Mouse (Mus musculus): ENCODE results near the gene Tiam2. TPM values are rescaled to one million over a fixed set of nuclear protein-coding genes. Genes with fewer than 3 reads are reported as not detected.

Gene Tiam2
- polyA plus RNA-seq, 1 experiment: 1.3 TPM

DNA sequence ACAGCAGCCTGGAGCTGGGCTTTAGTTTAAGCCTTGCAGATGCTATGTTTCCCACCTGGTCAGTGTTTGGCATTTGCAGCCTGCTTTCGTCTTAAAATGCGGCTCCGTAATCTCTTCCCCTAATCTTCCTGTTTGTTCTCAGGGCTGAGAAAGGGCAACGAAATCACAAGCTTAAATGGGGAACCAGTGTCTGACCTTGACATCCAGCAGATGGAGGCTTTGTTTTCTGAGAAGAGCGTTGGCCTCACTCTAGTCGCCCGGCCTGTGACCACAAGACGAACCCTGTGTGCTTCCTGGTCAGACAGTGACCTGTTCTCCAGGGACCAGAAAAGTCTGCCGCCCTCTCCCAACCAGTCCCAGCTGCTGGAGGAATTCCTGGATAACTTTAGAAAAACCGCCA lies 127.6 kb downstream of the Tiam2 start:
- Histone ChIP-seq H3K4me1 (ENCODE audit: control insufficient read depth, insufficient read depth, low read length) (no peaks in the 10 kb centered on the region; the same call in 1 of the 2 replicates), H3K4me3 (replicated peaks; ENCODE audit: extremely low read depth, low read depth, low read length) (no peak overlapping the region)
- 34% methylated on average over 10 of the region's 10 CpGs for WGBS
- no peak for DNase-seq
- TF ChIP-seq POLR2A (IDR thresholded peaks at IDR 0.05; ENCODE audit: borderline replicate concordance, extremely low read depth, low read depth, low read length) (no peak), CTCF (IDR thresholded peaks at IDR 0.05; ENCODE audit: insufficient read depth, low read length) (no peak)

DNA sequence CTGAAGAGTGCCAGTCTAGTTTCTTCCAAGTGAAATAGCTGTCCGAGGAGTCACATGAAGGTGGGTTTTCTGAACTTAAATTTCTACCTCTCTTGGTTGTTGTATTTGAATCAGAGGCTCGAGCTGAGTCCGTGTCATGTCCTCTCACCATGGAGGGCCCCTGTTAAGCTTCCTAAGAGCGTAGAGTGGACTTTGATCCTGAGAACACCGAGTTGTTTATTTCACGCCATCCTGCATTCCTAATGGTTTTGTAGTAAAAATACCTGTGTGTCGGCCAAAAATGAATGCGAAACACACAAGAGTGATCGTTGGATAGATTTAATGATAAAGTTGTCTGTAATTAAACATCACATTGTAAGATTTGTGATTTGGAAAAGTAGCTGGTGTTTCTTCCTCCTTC lies 128.5 kb downstream of the Tiam2 start:
- 85% methylated on average over 9 of the region's 9 CpGs for WGBS
- no peak for DNase-seq
- Histone ChIP-seq H3K4me3 (replicated peaks; ENCODE audit: extremely low read depth, low read depth, low read length) (no peak overlapping the region), H3K4me1 (ENCODE audit: control insufficient read depth, insufficient read depth, low read length) (no peaks in the 10 kb centered on the region; the same call in 1 of the 2 replicates)
- TF ChIP-seq POLR2A (IDR thresholded peaks at IDR 0.05; ENCODE audit: borderline replicate concordance, extremely low read depth, low read depth, low read length): no peak
- TF ChIP-seq CTCF (IDR thresholded peaks at IDR 0.05; ENCODE audit: insufficient read depth, low read length): no peak

DNA sequence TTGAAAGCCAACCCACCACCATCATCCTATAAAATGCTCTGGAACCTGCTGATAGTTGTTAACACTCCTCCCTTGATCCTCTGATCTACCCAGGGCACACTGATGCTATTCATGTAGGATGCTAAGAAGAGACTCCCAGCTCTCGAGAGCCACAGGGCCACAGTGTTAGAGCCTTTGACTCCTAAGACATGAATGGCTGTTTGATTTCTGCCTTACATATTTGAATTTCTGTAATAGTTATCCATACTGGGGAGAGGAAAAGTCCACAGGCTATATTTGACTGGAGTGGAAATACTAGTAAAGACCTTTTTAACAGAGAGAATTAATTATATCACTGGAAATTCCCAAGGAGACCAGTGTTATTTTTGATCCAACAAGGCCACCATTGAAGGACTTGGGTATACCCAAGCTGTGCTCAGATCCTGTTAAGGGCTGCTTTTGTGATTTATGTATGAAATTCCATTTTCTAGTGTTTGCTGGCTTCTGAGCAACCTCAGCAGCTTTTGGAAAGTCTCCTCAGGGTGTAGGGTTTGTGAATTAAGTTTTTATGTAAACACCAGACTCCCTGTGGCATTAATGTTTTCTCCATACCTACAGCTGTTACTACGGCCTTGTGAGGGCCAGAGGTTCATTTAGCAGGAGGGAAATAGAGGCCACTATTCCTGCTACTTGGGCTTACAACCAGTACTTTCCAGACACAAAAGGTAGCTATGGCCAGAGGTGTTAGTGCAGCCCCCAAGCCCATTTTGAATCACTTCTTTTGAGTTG lies 131.7 kb downstream of the Tiam2 start:
- H3K4me3 ChIP-seq (replicated peaks; ENCODE audit: extremely low read depth, low read depth, low read length): no peak overlapping the region
- TF ChIP-seq POLR2A (IDR thresholded peaks at IDR 0.05; ENCODE audit: borderline replicate concordance, extremely low read depth, low read depth, low read length) (no peak), CTCF (IDR thresholded peaks at IDR 0.05; ENCODE audit: insufficient read depth, low read length) (no peak)
- DNase-seq: no peak
- no peaks in the 10 kb centered on the region; the same call in 1 of the 2 replicates for H3K4me1 ChIP-seq (ENCODE audit: control insufficient read depth, insufficient read depth, low read length)
- 71% methylated on average over 2 of the region's 2 CpGs for WGBS

DNA sequence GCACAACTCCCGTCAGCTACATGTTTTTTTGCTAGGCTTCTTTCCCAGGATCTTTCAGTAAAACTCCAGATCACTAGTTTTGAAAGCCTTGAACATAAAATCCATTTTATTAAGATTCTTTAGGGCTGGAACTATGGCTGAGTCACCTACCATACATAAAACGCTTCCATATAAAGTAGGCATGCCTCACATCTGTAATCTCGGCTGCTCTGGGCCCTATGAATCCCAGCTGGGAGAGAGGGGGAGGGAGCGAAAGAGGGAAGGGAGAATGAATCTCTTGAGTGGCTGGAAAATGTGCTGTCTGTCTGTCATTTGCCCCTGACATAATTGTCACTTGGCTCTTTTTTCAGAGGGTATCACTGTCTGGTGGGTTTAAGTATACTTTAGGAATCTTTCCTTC lies 139.5 kb downstream of the Tiam2 start:
- no peaks in the 10 kb centered on the region for H3K4me1 ChIP-seq (ENCODE audit: control insufficient read depth, insufficient read depth, low read length)
- DNase-seq: no peak
- 78% methylated on average over 4 of the region's 4 CpGs for WGBS
- H3K4me3 ChIP-seq (replicated peaks; ENCODE audit: extremely low read depth, low read depth, low read length): no peak overlapping the region
- TF ChIP-seq POLR2A (IDR thresholded peaks at IDR 0.05; ENCODE audit: borderline replicate concordance, extremely low read depth, low read depth, low read length): no peak
- TF ChIP-seq CTCF (IDR thresholded peaks at IDR 0.05; ENCODE audit: insufficient read depth, low read length): no peak

DNA sequence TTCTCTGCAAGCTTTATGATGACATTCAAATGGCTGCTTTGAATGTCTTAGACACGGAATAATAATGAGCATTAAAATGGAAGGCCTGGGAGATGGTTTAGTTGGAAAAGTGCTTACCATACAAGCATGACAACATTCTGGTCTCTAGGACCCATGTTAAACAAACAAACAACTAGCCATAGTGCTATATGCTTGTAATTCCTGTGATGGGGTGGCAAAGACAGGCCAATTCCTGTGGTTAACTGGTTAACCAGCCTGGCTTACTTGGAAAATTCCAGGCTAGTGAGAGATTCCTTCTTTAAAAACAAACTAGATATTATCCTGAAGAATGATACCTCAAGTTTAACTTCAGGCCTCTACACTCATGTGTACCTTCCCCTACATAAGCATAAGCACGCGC lies 140.3 kb downstream of the Tiam2 start:
- WGBS: 92% methylated on average over 3 of the region's 3 CpGs
- no peak for TF ChIP-seq CTCF (IDR thresholded peaks at IDR 0.05; ENCODE audit: insufficient read depth, low read length)
- no peak for TF ChIP-seq POLR2A (IDR thresholded peaks at IDR 0.05; ENCODE audit: borderline replicate concordance, extremely low read depth, low read depth, low read length)
- Histone ChIP-seq H3K4me1 (ENCODE audit: control insufficient read depth, insufficient read depth, low read length) (no peaks in the 10 kb centered on the region), H3K4me3 (replicated peaks; ENCODE audit: extremely low read depth, low read depth, low read length) (no peak overlapping the region)
- no peak for DNase-seq

DNA sequence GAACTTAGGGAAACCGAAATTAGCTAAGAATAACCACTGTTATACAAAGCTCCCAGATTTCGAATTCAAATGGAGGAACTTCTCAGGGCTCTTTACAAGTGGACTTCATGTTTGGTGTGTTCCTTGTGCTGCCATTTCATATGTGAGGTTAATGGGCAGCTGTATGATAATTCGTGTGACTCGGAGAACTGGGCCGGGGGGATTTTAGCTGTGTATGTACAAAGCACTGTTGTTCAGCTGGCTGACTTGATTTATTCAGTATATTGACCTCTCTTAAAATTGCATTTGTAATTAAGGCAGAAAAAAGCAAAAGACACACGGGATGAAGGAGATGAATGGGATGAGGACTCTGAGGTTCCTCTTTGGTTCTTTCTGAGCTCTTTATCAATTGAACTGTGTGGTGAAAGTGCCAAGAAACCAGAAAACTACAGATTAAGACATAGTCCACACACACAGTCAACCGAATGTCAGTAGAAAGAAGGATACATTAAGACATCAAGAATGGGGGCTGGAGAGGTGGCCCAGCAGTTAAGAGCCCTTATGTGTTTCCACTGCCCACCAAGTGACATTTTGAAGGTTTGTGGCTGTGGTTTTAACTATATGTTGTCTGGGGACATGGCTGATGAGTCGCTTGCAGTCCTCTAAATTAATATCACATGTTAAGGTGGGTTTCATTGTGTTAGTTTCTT lies 141.4 kb downstream of the Tiam2 start:
- 79% methylated on average over 8 of the region's 8 CpGs for WGBS
- no peaks in the 10 kb centered on the region for H3K4me1 ChIP-seq (ENCODE audit: control insufficient read depth, insufficient read depth, low read length)
- no peak for TF ChIP-seq CTCF (IDR thresholded peaks at IDR 0.05; ENCODE audit: insufficient read depth, low read length)
- TF ChIP-seq POLR2A (IDR thresholded peaks at IDR 0.05; ENCODE audit: borderline replicate concordance, extremely low read depth, low read depth, low read length): no peak
- no peak for DNase-seq
- no peak overlapping the region for H3K4me3 ChIP-seq (replicated peaks; ENCODE audit: extremely low read depth, low read depth, low read length)

DNA sequence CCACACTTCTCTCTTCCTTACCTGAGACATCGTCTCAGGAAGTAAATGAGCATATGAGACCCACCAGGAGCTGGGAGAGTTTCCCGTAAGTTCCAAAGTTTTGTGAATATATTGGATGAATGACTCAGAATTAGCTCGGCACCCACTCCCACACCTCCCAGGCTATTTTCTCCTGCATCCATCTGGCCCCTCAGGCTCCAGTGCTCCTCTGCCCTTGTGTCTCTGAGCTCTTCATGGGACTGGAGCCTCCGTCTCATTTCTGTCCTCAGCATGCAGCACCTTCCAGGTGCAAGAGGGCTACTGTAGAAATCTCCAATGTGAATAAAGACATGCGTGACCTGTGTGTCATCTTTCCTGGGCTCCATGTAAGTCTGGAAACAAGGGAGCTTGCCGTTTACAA lies 145.6 kb downstream of the Tiam2 start:
- 86% methylated on average over 6 of the region's 6 CpGs for WGBS
- no peak for DNase-seq
- H3K4me3 ChIP-seq (replicated peaks; ENCODE audit: extremely low read depth, low read depth, low read length): no peak overlapping the region
- TF ChIP-seq CTCF (IDR thresholded peaks at IDR 0.05; ENCODE audit: insufficient read depth, low read length): no peak
- no peak for TF ChIP-seq POLR2A (IDR thresholded peaks at IDR 0.05; ENCODE audit: borderline replicate concordance, extremely low read depth, low read depth, low read length)
- no peaks in the 10 kb centered on the region for H3K4me1 ChIP-seq (ENCODE audit: control insufficient read depth, insufficient read depth, low read length)

DNA sequence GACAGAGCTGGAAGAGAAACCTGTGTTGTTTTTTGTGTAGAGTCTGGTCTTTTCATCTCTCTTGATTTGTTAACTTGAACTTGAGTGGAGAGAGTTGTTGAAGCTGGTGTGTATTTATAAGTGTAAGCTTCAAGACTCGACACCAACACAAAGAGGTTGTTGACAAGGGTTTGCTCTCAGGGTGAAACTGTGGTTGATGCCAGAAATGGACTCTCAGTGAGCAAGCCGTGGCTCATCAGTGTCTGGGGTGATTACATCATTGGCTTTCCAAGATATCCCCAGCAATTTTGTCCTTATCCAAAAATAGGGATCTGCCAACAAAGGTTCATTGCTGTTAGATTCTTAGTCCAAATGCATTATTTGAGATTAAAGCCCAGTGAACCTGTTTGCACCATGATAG lies 150.2 kb downstream of the Tiam2 start:
- TF ChIP-seq CTCF (IDR thresholded peaks at IDR 0.05; ENCODE audit: insufficient read depth, low read length) (no peak), POLR2A (IDR thresholded peaks at IDR 0.05; ENCODE audit: borderline replicate concordance, extremely low read depth, low read depth, low read length) (no peak)
- 65% methylated on average over 2 of the region's 2 CpGs for WGBS
- H3K4me1 ChIP-seq (ENCODE audit: control insufficient read depth, insufficient read depth, low read length): no peaks in the 10 kb centered on the region
- DNase-seq: no peak
- no peak overlapping the region for H3K4me3 ChIP-seq (replicated peaks; ENCODE audit: extremely low read depth, low read depth, low read length)

DNA sequence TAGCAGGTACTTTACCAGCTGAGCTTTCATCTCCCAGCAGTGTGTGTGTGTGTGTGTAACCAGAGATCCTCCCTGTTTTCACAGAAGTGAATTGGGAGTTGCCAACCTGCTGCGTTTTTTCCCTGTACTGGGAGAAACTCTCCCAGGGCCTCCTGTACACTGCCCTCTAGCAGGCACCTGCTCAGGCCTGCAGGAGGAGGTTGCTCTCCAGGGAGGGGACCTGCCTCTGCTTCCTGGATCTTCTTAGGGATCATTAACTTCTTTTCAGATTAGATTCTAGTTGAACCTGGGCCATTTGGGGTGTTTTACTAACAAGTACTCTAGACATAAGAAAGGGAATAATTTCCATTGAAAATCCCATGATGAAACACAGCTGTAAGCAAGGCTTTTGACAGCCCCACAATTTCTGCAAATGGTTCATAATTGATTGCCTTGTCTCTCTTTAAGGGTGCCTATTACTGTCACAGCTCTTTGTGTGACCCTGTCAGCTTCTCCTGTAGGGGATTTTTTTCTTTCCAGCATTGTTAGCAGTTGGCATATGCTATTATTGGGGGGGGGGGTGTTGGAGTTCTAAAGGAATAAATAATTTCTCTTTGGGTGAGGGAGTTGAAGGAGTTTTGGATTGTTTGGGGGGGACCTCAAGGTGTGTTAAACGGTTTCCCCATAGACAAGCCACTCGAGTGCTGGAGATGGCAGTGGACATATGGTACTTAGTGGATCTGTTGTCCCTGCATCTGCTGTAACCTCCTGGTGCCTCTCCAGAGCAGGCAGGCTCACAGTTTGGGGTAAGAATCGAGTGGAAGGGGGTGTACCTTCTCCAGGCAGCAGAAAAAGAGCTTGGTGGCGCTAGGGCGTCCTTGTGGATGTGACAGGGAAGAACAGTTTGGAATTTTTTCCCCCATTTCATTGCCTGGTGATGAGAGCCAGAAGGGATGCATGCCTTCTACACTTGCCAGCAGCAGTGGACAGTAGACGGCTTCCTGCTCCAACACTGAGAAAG lies 155.5 kb downstream of the Tiam2 start:
- WGBS: 60% methylated on average over 7 of the region's 7 CpGs
- H3K4me1 ChIP-seq (ENCODE audit: control insufficient read depth, insufficient read depth, low read length): no peaks in the 10 kb centered on the region
- TF ChIP-seq CTCF (IDR thresholded peaks at IDR 0.05; ENCODE audit: insufficient read depth, low read length) (no peak), POLR2A (IDR thresholded peaks at IDR 0.05; ENCODE audit: borderline replicate concordance, extremely low read depth, low read depth, low read length) (no peak)
- no peak for DNase-seq
- no peak overlapping the region for H3K4me3 ChIP-seq (replicated peaks; ENCODE audit: extremely low read depth, low read depth, low read length)
